Mouse (Mus musculus) forebrain, embryonic 14.5 days (tissue): ENCODE measurements around the gene Rasgef1b. TPM values are rescaled to one million over a fixed set of nuclear protein-coding genes. Genes with fewer than 3 reads are reported as not detected.
A peak's percentile ranks its signal among the peaks of the same experiment; 100 is the strongest.

Source experiments
- ATAC-seq: fragments of 200-750 bp; cut with Nextera tagmentation; 2 replicates; pipeline ENCODE4 v1.8.0; 2017; ENCODE audit warnings: mild to moderate bottlenecking, moderate library complexity
- DNase-seq: peaks from one replicate; pipeline ENCODE4 v3.0.0-alpha.2; 2015; ENCODE audit warnings: low spot score
- H3K27ac ChIP-seq: fragments of 300-500 bp; sonication (generic); 2 replicates; pipeline ENCODE4 v1.5.1; 2014; ENCODE audit warnings: low read depth, mild to moderate bottlenecking, control low read depth, low read length, moderate library complexity
- H3K27me3 ChIP-seq: fragments of 300-500 bp; sonication (generic); replicated peaks from 2 replicates; pipeline ENCODE4 v1.6.1; 2014; ENCODE audit warnings: low read length, control low read depth, mixed read lengths; ENCODE audit not compliant: control insufficient read depth, insufficient read depth
- H3K36me3 ChIP-seq: fragments of 300-500 bp; sonication (generic); 2 replicates; pipeline ENCODE4 v1.6.1; 2014; ENCODE audit warnings: low read length, control low read depth; ENCODE audit not compliant: control insufficient read depth, insufficient read depth
- H3K4me1 ChIP-seq: fragments of 300-500 bp; sonication (generic); 2 replicates; pipeline ENCODE4 v1.6.1; 2014; ENCODE audit warnings: antibody characterized with exemption, low read length, control low read depth; ENCODE audit not compliant: control insufficient read depth, insufficient read depth
- H3K4me2 ChIP-seq: fragments of 300-500 bp; sonication (generic); 2 replicates; pipeline ENCODE4 v1.6.1; 2014; ENCODE audit warnings: mild to moderate bottlenecking, control low read depth, low read length
- H3K4me3 ChIP-seq: fragments of 300-500 bp; sonication (generic); 2 replicates; pipeline ENCODE4 v1.5.1; 2014; ENCODE audit warnings: low read depth, low read length, control low read depth
- H3K9ac ChIP-seq: fragments of 300-500 bp; sonication (generic); 2 replicates; pipeline ENCODE4 v1.6.1; 2014; ENCODE audit warnings: mild to moderate bottlenecking, low read length, control low read depth, moderate library complexity
- H3K9me3 ChIP-seq: fragments of 300-500 bp; sonication (generic); replicated peaks from 2 replicates; pipeline ENCODE4 v1.6.1; 2016; ENCODE audit warnings: low read length, control low read depth, mixed read lengths; ENCODE audit not compliant: control insufficient read depth
- WGBS: fragments of 180-500 bp; shearing (Covaris S2); extraction: QIAGEN DNeasy Blood & Tissue Kit; methylation state at CpG from one replicate; pipeline ENCODE4 v1.1.7; 2014; 5-methylcytosine and 5-hydroxymethylcytosine counted together
- polyA plus RNA-seq: library from polyadenylated mRNA; unstranded; fragments of >200 nt; fragmentation: Nextera tagmentation; extraction: Ambion mirVana; gene quantifications from 2 replicates; pipeline ENCODE4 v1.2.1, GENCODE M21; 2014

Gene Rasgef1b
- polyA plus RNA-seq, 1 experiment from 2014 or later: 97.5 TPM

- Histone ChIP-seq H3K36me3 (no peaks in the 10 kb centered on the region), H3K4me3 (no peak overlapping the region), H3K9me3 (no peaks in the 10 kb centered on the region), H3K27me3 (no peaks in the 10 kb centered on the region), H3K4me2 (no peak overlapping the region), H3K4me1 (peaks cover 16% of the 10 kb centered on the region), H3K9ac (no peak overlapping the region), H3K27ac (no peak overlapping the region)
- no peak for DNase-seq
- peak; percentile 52; the same call in 1 of the 2 replicates for ATAC-seq
- 32% methylated on average over 8 of the region's 8 CpGs for WGBS
Observed at GRCm38 (mm10) chr5:99522571-99523269, 206.1 kb downstream of the Rasgef1b start.

- H3K9me3 ChIP-seq: no peaks in the 10 kb centered on the region
- peak; percentile 66 for DNase-seq
Observed at GRCm38 (mm10) chr5:99521411-99521810, 207.5 kb downstream of the Rasgef1b start.

GRCm38 (mm10) chr5:99519556-99519955 lies 209.3 kb downstream of the Rasgef1b start:
- Histone ChIP-seq H3K27ac (no peak overlapping the region), H3K4me2 (no peak overlapping the region), H3K27me3 (no peaks in the 10 kb centered on the region), H3K9me3 (no peaks in the 10 kb centered on the region), H3K36me3 (no peaks in the 10 kb centered on the region), H3K9ac (no peak overlapping the region), H3K4me1 (peaks cover 16% of the 10 kb centered on the region), H3K4me3 (no peak overlapping the region)
- ATAC-seq: no peak; the same call in 1 of the 2 replicates
- DNase-seq: no peak
- WGBS: 60% methylated on average over 2 of the region's 2 CpGs

More at GRCm38 (mm10) chr5:99521411-99521810, 207.5 kb downstream of the Rasgef1b start:
- no peak overlapping the region for H3K4me2 ChIP-seq
- H3K4me3 ChIP-seq: no peak overlapping the region
- no peaks in the 10 kb centered on the region for H3K36me3 ChIP-seq
- H3K27me3 ChIP-seq: no peaks in the 10 kb centered on the region
- ATAC-seq: no peak
- peak overlapping the region; percentile 16; the same call in 1 of the 2 replicates for H3K27ac ChIP-seq
- H3K9ac ChIP-seq: no peak overlapping the region
- peaks cover 16% of the 10 kb centered on the region for H3K4me1 ChIP-seq
- 60% methylated on average over 4 of the region's 4 CpGs for WGBS

- H3K27ac ChIP-seq: no peak overlapping the region
- DNase-seq (no peak), ATAC-seq (no peak)
- 55% methylated on average over 4 of the region's 4 CpGs for WGBS
- H3K36me3 ChIP-seq: no peaks in the 10 kb centered on the region
- no peak overlapping the region for H3K9ac ChIP-seq
- H3K4me2 ChIP-seq: no peak overlapping the region
- H3K9me3 ChIP-seq: no peaks in the 10 kb centered on the region
- H3K27me3 ChIP-seq: no peaks in the 10 kb centered on the region
- H3K4me3 ChIP-seq: no peak overlapping the region
- peaks cover 16% of the 10 kb centered on the region for H3K4me1 ChIP-seq
Observed at GRCm38 (mm10) chr5:99519023-99519422, 209.8 kb downstream of the Rasgef1b start.

GRCm38 (mm10) chr5:99516207-99516606 lies 212.7 kb downstream of the Rasgef1b start:
- ATAC-seq: no peak

GRCm38 (mm10) chr5:99515764-99516163 lies 213.1 kb downstream of the Rasgef1b start:
- Histone ChIP-seq H3K27ac (no peak overlapping the region), H3K27me3 (no peaks in the 10 kb centered on the region), H3K9me3 (no peaks in the 10 kb centered on the region), H3K4me3 (no peak overlapping the region), H3K4me1 (peaks cover 12% of the 10 kb centered on the region; the same call in 1 of the 2 replicates), H3K9ac (no peak overlapping the region), H3K4me2 (no peak overlapping the region), H3K36me3 (no peaks in the 10 kb centered on the region)
- WGBS: 87% methylated on average over 4 of the region's 4 CpGs
- DNase-seq: no peak
- ATAC-seq: no peak

More at GRCm38 (mm10) chr5:99516207-99516606, 212.7 kb downstream of the Rasgef1b start:
- H3K4me1 ChIP-seq: peaks cover 14% of the 10 kb centered on the region; the same call in 1 of the 2 replicates
- H3K9me3 ChIP-seq: no peaks in the 10 kb centered on the region
- whole genome bisulfite sequencing: 91% methylated on average over 5 of the region's 5 CpGs
- no peak overlapping the region for H3K4me3 ChIP-seq
- no peaks in the 10 kb centered on the region for H3K27me3 ChIP-seq
- no peaks in the 10 kb centered on the region for H3K36me3 ChIP-seq
- no peak overlapping the region for H3K4me2 ChIP-seq
- H3K27ac ChIP-seq: no peak overlapping the region
- H3K9ac ChIP-seq: no peak overlapping the region
- no peak for DNase-seq

- Histone ChIP-seq H3K4me2 (no peak overlapping the region), H3K27ac (no peak overlapping the region), H3K27me3 (no peaks in the 10 kb centered on the region), H3K4me3 (no peak overlapping the region), H3K4me1 (peaks cover 12% of the 10 kb centered on the region; the same call in 1 of the 2 replicates), H3K9me3 (no peaks in the 10 kb centered on the region), H3K9ac (no peak overlapping the region), H3K36me3 (no peaks in the 10 kb centered on the region)
- peak; percentile 55 for DNase-seq
- peak; percentile 46; the same call in 1 of the 2 replicates for ATAC-seq
- WGBS: 16% methylated on average over 9 of the region's 9 CpGs
Observed at GRCm38 (mm10) chr5:99513209-99513880, 215.5 kb downstream of the Rasgef1b start.

- H3K27me3 ChIP-seq: no peaks in the 10 kb centered on the region
- no peak overlapping the region for H3K9ac ChIP-seq
- no peaks in the 10 kb centered on the region for H3K36me3 ChIP-seq
- H3K4me3 ChIP-seq: no peak overlapping the region
- DNase-seq (no peak), ATAC-seq (no peak)
- WGBS: 56% methylated on average over 11 of the region's 11 CpGs
- H3K4me1 ChIP-seq: peaks cover 10% of the 10 kb centered on the region; the same call in 1 of the 2 replicates
- no peak overlapping the region for H3K27ac ChIP-seq
- H3K9me3 ChIP-seq: no peaks in the 10 kb centered on the region
- no peak overlapping the region for H3K4me2 ChIP-seq
Observed at GRCm38 (mm10) chr5:99511081-99511480, 217.8 kb downstream of the Rasgef1b start.

- ATAC-seq: no peak
- no peak overlapping the region for H3K27ac ChIP-seq
- H3K27me3 ChIP-seq: no peaks in the 10 kb centered on the region
- DNase-seq: no peak
- WGBS: 82% methylated on average over 7 of the region's 7 CpGs
- H3K9ac ChIP-seq: no peak overlapping the region
- H3K9me3 ChIP-seq: no peaks in the 10 kb centered on the region
- no peaks in the 10 kb centered on the region for H3K36me3 ChIP-seq
- no peak overlapping the region for H3K4me2 ChIP-seq
- H3K4me1 ChIP-seq: peaks cover 11% of the 10 kb centered on the region
- no peak overlapping the region for H3K4me3 ChIP-seq
Observed at GRCm38 (mm10) chr5:99506109-99506508, 222.8 kb downstream of the Rasgef1b start.
